Mouse (Mus musculus) cerebellum, adult 2 months (tissue): ENCODE measurements around the gene Rho. TPM values are rescaled to one million over a fixed set of nuclear protein-coding genes. Genes with fewer than 3 reads are reported as not detected.
A peak's percentile ranks its signal among the peaks of the same experiment; 100 is the strongest.

Experiments used
- DNase-seq, 2 experiments: peaks; one replicate each; pipeline ENCODE4 v3.0.0; 2021
- H3K27ac ChIP-seq: fragments of 200-500 bp; 2 replicates; pipeline ENCODE4 v1.5.1; 2012; ENCODE audit warnings: low read length, control low read depth, inconsistent platforms; ENCODE audit not compliant: insufficient read depth
- H3K27me3 ChIP-seq: fragments of 200-500 bp; 2 replicates; pipeline ENCODE4 v1.6.1; 2012; ENCODE audit warnings: inconsistent platforms, mild to moderate bottlenecking, low read length, moderate library complexity; ENCODE audit not compliant: control insufficient read depth, insufficient read depth
- H3K4me1 ChIP-seq: fragments of 200-500 bp; 2 replicates; pipeline ENCODE4 v1.6.1; 2011; ENCODE audit warnings: low read length; ENCODE audit not compliant: control insufficient read depth, insufficient read depth
- H3K4me3 ChIP-seq: fragments of 200-500 bp; replicated peaks from 2 replicates; pipeline ENCODE3; 2011; ENCODE audit warnings: mild to moderate bottlenecking, low read depth, low read length, control low read depth; ENCODE audit not compliant: insufficient read depth
- CTCF ChIP-seq: fragments of 200-500 bp; IDR thresholded peaks from 2 replicates; pipeline ENCODE4 v1.5.1; 2011; ENCODE audit warnings: low read depth, mild to moderate bottlenecking, control low read depth, low read length, moderate library complexity, borderline replicate concordance; ENCODE audit not compliant: insufficient read depth
- POLR2A ChIP-seq: fragments of 200-500 bp; IDR thresholded peaks from 2 replicates; pipeline ENCODE4 v1.6.1; 2011; ENCODE audit warnings: low read length, control low read depth, borderline replicate concordance; ENCODE audit not compliant: insufficient read depth
- WGBS: fragments of 180-500 bp; shearing (Covaris S2); methylation state at CpG from one replicate; pipeline ENCODE4 v1.1.7; 2018; 5-methylcytosine and 5-hydroxymethylcytosine counted together
- polyA plus RNA-seq: library from polyadenylated mRNA; depleted of rRNA; stranded (reverse); fragments of >200 nt; gene quantifications from 2 replicates; pipeline ENCODE4 v1.2.3, GENCODE M21; 2012

Gene Rho
- polyA plus RNA-seq, 1 experiment, result 0.79 TPM

DNA sequence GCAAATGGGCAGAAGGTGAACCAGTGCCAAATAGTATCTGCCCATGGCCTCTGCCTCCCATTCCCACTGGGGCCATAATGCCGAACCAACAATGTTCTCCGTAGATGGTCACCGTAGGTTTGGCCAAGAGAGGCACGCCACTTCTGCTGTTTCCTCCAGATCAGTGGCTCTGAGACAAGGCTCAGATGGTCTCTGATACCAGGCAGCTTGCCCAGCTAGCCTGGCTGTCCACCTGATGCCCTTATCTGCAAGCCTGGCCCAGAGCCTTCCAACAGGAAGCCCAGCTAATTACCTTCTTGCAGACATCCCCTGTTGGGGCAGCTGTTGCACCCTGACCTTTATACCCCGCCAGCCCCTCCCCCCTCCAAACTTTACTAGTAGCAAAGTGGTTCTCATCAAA lies 36.5 kb downstream of the Rho start:
- H3K4me1 ChIP-seq, result peaks cover 58% of the 10 kb centered on the region
- no peak overlapping the region for H3K4me3 ChIP-seq
- H3K27me3 ChIP-seq, result no peaks in the 10 kb centered on the region
- no peak for TF ChIP-seq CTCF
- no peak for TF ChIP-seq POLR2A
- DNase-seq, result peak; percentile 78 to 89
- H3K27ac ChIP-seq, result peak overlapping the region; percentile 88
- 10% methylated on average over 5 of the region's 5 CpGs for WGBS

DNA sequence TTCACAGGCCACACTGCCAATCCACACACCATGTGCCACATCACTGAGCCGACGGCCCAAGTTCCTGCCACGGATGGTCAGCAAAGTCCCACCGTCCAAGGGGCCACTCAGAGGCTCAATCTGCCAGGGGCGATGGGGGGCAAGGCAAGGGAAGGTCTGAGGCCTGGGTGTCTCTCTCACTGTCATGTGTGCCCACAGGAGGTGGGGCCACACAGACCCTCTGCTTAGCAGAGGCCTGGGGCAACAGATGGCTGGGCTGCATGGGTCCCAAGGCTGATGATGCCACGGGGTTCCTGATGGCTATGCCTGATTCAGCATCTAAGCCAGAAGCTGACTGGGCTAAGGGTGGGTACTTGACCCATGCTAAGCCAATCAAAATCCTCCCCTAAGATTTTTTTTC lies 37.2 kb downstream of the Rho start:
- peak overlapping the region; percentile 88 for H3K27ac ChIP-seq
- WGBS, result 19% methylated on average over 6 of the region's 6 CpGs
- H3K4me3 ChIP-seq, result no peak overlapping the region
- no peaks in the 10 kb centered on the region for H3K27me3 ChIP-seq
- peaks cover 61% of the 10 kb centered on the region for H3K4me1 ChIP-seq
- no peak for DNase-seq
- TF ChIP-seq POLR2A, result no peak
- no peak for TF ChIP-seq CTCF

DNA sequence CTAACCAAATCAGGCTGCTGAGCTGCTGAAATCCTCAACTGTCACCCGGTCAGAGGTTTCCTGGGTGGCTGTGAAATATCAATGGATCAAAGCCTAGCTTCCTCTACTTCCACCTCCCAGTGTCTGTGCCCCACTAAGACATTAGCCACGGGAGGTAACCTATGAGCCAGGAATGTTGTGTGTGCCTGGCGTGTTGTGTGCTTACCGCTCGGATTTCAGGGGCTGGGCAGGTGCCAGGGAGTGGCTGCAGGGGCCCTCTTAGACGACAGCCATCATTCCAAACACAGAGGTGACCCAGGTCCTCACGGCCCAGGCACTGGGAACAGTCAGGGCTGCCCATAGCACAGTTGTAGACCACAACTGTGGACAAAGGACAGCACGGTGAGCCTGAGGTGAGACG lies 37.6 kb downstream of the Rho start:
- Histone ChIP-seq H3K27ac (peak overlapping the region; percentile 88), H3K4me3 (no peak overlapping the region), H3K4me1 (peaks cover 65% of the 10 kb centered on the region), H3K27me3 (no peaks in the 10 kb centered on the region)
- 23% methylated on average over 9 of the region's 9 CpGs for WGBS
- no peak for TF ChIP-seq POLR2A
- TF ChIP-seq CTCF, result no peak
- DNase-seq, result peak; percentile 38 to 39

DNA sequence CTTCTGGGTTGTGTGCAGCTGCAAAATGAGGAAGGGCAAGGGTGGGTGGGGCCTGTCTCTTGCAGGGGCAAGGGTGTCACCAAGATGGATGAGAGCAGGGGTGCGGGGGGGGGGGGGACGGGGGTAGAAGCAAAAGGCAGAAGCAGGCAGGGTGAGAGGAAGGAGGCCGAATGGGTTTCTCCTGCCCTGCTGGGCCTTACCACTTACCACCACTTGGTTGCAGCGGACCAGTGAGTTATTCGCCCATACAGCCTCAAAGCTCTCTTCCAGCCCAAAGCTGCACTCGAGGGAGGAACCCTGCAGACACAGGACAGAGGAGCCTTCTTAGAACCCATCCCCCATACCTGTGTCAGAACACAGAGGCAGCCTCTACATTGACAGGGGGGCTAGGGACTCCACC lies 38.4 kb downstream of the Rho start:
- H3K27ac ChIP-seq, result no peak overlapping the region
- no peak for TF ChIP-seq CTCF
- TF ChIP-seq POLR2A, result no peak
- WGBS, result 64% methylated on average over 5 of the region's 6 CpGs
- no peaks in the 10 kb centered on the region for H3K27me3 ChIP-seq
- peaks cover 66% of the 10 kb centered on the region for H3K4me1 ChIP-seq
- H3K4me3 ChIP-seq, result no peak overlapping the region
- DNase-seq, result no peak

DNA sequence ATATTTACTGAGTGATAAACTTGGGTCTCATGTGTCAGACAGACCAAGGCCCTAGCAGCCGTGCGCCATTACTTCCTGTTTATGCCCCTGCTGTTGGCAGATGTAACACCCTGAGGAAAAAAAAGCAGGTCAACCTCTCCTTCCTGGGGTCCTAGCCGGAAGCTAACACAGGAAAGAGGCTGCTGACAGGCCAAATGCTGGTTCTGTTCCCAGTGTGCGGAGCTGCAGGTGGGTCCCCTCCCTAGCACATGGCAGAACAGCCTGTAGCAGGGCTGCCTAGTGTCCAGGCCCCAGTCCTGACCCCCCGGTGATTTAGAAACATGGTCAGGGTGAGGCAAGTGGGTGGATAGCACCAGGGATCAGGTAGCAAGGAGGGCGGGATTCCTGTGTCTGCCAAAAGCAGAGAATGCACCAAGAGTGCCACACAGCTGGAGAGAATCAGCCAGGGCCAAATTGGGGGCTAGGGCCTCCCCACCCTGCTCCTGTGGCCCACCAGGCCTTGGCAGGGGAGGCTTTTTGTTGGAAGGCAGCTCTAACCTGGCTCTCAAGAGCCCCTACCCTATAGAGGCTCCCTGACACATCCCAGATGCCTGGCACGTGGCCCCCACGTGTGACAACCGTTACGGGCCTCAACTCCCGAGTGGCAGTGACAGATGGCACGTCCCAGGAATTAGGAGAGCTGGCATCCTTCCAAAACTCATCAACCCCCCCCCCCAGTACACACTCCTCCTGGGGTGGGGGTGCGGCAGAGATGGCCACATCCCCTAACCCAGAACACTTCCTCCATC lies 39.9 kb downstream of the Rho start:
- H3K4me3 ChIP-seq, result no peak overlapping the region
- H3K27me3 ChIP-seq, result no peaks in the 10 kb centered on the region
- DNase-seq, result peak in 1 of 2 experiments; percentile 29
- no peak for TF ChIP-seq POLR2A
- no peak for TF ChIP-seq CTCF
- H3K4me1 ChIP-seq, result peaks cover 67% of the 10 kb centered on the region
- WGBS, result 47% methylated on average over 13 of the region's 13 CpGs
- no peak overlapping the region for H3K27ac ChIP-seq

DNA sequence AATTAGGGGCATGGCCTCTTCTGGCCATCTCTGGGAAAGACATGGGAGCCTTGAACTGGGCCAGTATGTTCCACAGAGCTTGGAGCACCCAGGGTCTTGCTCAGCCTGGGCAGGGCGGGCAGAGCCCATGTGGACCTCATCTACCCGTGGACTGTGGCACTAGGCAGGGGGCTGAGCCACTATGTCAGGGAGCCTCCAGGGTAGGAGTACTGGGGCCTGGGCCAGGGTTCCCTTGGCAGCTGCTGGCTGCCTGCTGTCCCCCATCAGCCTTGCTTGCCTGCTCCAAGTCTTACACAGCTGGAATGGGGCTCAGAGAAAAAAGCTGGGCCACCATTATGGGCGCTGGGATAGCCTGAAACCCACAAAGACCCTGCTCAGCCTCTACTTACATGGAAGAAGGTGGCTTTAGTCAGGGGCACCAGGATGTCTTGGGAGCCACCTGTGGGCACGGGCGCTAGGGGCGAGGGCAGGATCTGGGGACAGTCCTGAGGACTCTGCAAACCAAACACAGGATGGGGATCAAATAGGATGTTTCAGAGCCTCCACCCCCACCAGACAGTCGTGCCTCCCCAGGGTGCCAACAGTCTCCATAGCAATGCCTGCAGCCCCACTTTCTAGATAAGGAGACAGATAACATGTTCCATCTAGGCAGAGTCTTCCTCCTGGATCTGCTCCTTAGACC lies 40.7 kb downstream of the Rho start:
- Histone ChIP-seq H3K4me1 (peaks cover 59% of the 10 kb centered on the region), H3K27ac (no peak overlapping the region), H3K4me3 (no peak overlapping the region), H3K27me3 (no peaks in the 10 kb centered on the region)
- TF ChIP-seq CTCF (no peak), POLR2A (no peak)
- WGBS, result 82% methylated on average over 7 of the region's 7 CpGs
- no peak for DNase-seq

DNA sequence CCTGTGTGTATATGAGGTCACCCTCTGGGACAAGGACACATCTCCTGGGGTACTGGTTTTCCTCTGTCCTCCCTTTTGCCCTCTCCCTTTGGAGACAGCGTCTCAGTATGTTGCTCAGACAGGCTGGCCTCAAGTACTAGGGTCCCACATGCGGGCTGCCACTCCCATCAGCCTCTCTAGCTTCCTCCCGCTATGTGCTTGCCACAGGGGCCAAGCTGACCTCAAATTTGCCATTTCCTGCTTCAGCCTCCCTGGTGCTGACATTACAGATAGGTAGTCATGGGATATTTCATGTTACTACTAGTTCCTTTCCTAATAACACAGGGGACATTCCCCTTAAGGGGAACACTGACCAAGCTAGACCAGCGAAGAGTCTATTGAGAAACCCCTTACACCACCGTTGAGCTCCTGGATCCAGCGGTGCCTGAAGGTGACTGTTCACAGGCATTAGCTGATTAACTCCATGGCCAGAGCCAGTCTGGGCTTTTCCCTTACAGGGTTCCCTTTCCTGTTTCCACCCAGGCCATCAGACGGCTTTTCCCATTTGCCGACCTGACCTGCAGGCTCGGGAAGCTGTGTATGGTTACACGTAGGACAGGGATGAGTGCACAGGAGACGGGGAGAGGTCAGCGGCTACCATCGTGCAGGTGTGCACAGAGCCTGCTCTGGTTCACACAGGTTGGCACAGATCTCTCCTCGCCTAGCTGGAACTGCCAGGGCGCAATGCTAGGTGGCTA lies 41.8 kb downstream of the Rho start:
- TF ChIP-seq CTCF (no peak), POLR2A (no peak)
- Histone ChIP-seq H3K27me3 (no peaks in the 10 kb centered on the region), H3K4me1 (peaks cover 48% of the 10 kb centered on the region), H3K27ac (no peak overlapping the region), H3K4me3 (no peak overlapping the region)
- 79% methylated on average over 15 of the region's 15 CpGs for WGBS
- no peak for DNase-seq
